Mouse (Mus musculus) hindbrain, embryonic 14.5 days (tissue): Measurements from ENCODE around the gene Gm19426. TPM values are rescaled to one million over a fixed set of nuclear protein-coding genes. Genes with fewer than 3 reads are reported as not detected.

Experiments
- ATAC-seq: fragments of 200-750 bp; cut with Nextera tagmentation; 2 replicates; pipeline ENCODE4 v1.8.0; 2017; ENCODE audit warnings: moderate number of reproducible peaks, mild to moderate bottlenecking, moderate TSS enrichment, moderate library complexity; ENCODE audit not compliant: low FRiP score
- DNase-seq: peaks from one replicate; pipeline ENCODE4 v3.0.0-alpha.2; 2015; ENCODE audit warnings: low spot score
- H3K27ac ChIP-seq: fragments of 300-500 bp; sonication (generic); 2 replicates; pipeline ENCODE4 v1.5.1; 2014; ENCODE audit warnings: mild to moderate bottlenecking, moderate library complexity
- H3K27me3 ChIP-seq: fragments of 300-500 bp; sonication (generic); 2 replicates; pipeline ENCODE4 v1.6.1; 2014; ENCODE audit warnings: mild to moderate bottlenecking, low read length, mixed read lengths; ENCODE audit not compliant: control insufficient read depth, insufficient read depth
- H3K36me3 ChIP-seq: fragments of 300-500 bp; sonication (generic); replicated peaks from 2 replicates; pipeline ENCODE4 v1.6.1; 2014; ENCODE audit not compliant: control insufficient read depth, insufficient read depth
- H3K4me1 ChIP-seq: fragments of 300-500 bp; sonication (generic); replicated peaks from 2 replicates; pipeline ENCODE4 v1.6.1; 2014; ENCODE audit warnings: antibody characterized with exemption, low read length, mixed read lengths; ENCODE audit not compliant: control insufficient read depth, insufficient read depth
- H3K4me2 ChIP-seq: fragments of 300-500 bp; sonication (generic); replicated peaks from 2 replicates; pipeline ENCODE4 v1.6.1; 2014; ENCODE audit warnings: mild to moderate bottlenecking, moderate library complexity
- H3K4me3 ChIP-seq: fragments of 300-500 bp; sonication (generic); replicated peaks from 2 replicates; pipeline ENCODE4 v1.5.1; 2014; ENCODE audit warnings: mild to moderate bottlenecking, low read length
- H3K9ac ChIP-seq: fragments of 300-500 bp; sonication (generic); 2 replicates; pipeline ENCODE4 v1.6.1; 2014
- H3K9me3 ChIP-seq: fragments of 300-500 bp; sonication (generic); 2 replicates; pipeline ENCODE4 v1.6.1; 2016; ENCODE audit warnings: low read length; ENCODE audit not compliant: control insufficient read depth
- WGBS: fragments of 180-500 bp; shearing (Covaris S2); extraction: QIAGEN DNeasy Blood & Tissue Kit; methylation state at CpG from one replicate; pipeline ENCODE4 v1.1.7; 2014; 5-methylcytosine and 5-hydroxymethylcytosine counted together
- microRNA counts: library from miRNA; unstranded; fragments of <30 nt; microRNA quantifications from one replicate; lab custom pipeline; 2016
- microRNA-seq: library from miRNA; unstranded; fragments of <30 nt; microRNA quantifications from one replicate; pipeline ENCODE4, GENCODE M21; 2016
- polyA plus RNA-seq: library from polyadenylated mRNA; unstranded; fragments of >200 nt; fragmentation: Nextera tagmentation; extraction: Ambion mirVana; gene quantifications from 2 replicates; pipeline ENCODE4 v1.2.1, GENCODE M21; 2014

Gm19426 gene
- polyA plus RNA-seq, 1 experiment from 2014 or later = 3.4 TPM

- Histone ChIP-seq H3K4me2 (no peak overlapping the region), H3K9ac (no peak overlapping the region), H3K4me1 (no peaks in the 10 kb centered on the region), H3K36me3 (peaks cover 77% of the 10 kb centered on the region), H3K4me3 (no peak overlapping the region), H3K27me3 (no peaks in the 10 kb centered on the region), H3K27ac (no peak overlapping the region), H3K9me3 (no peaks in the 10 kb centered on the region)
- WGBS = 89% methylated on average over 5 of the region's 5 CpGs
- DNase-seq = no peak
- ATAC-seq = no peak
Observed at GRCm38 (mm10) chr2:84704329-84704728, 39.1 kb downstream of the Gm19426 start.

GRCm38 (mm10) chr2:84703497-84703896 lies 40.0 kb downstream of the Gm19426 start:
- 98% methylated on average over 1 of the region's 1 CpGs for WGBS
- no peak overlapping the region for H3K27ac ChIP-seq
- no peak overlapping the region for H3K4me2 ChIP-seq
- H3K9ac ChIP-seq = no peak overlapping the region
- no peak for ATAC-seq
- H3K9me3 ChIP-seq = no peaks in the 10 kb centered on the region
- no peak overlapping the region for H3K4me3 ChIP-seq
- H3K4me1 ChIP-seq = no peaks in the 10 kb centered on the region
- DNase-seq = no peak
- H3K27me3 ChIP-seq = no peaks in the 10 kb centered on the region
- peaks cover 76% of the 10 kb centered on the region for H3K36me3 ChIP-seq

GRCm38 (mm10) chr2:84695007-84695695 lies 48.3 kb downstream of the Gm19426 start:
- Histone ChIP-seq H3K4me3 (no peak overlapping the region), H3K27ac (no peak overlapping the region), H3K9ac (no peak overlapping the region), H3K4me2 (no peak overlapping the region), H3K4me1 (no peaks in the 10 kb centered on the region), H3K9me3 (no peaks in the 10 kb centered on the region), H3K36me3 (peaks cover 79% of the 10 kb centered on the region), H3K27me3 (no peaks in the 10 kb centered on the region)
- DNase-seq (no peak), ATAC-seq (no peak)
- 92% methylated on average over 5 of the region's 5 CpGs for WGBS

MicroRNAs within 50 kb of the gene (microRNA counts, 519-probe panel; counts per million panel counts)
- microRNA mmu-miR-130a (lab: Ali Mortazavi, UCI) = 7,263 counts per million, percentile 96 among the panel's probes with 10 or more counts

Small RNA genes within 50 kb of the gene (microRNA-seq; reads per million reads assigned to microRNA genes)
- 27,507 reads per million, percentile 98 among the genes with 10 or more reads in this experiment for gene Mir130a

Other genes with a start within 250 kb of the Gm19426 start
- 30.7 and 34.8 TPM in 2 replicates for gene Ctnnd1, start 92.9 kb downstream of the Gm19426 start, polyA plus RNA-seq
- 0.16 and 0.40 TPM in 2 replicates for gene Btbd18, start 84.6 kb downstream of the Gm19426 start, polyA plus RNA-seq
- gene Selenoh, start 72.9 kb downstream of the Gm19426 start, polyA plus RNA-seq = 196 and 205 TPM in 2 replicates
- not detected in 2 replicates for gene Gm28635, start 65.6 kb downstream of the Gm19426 start, polyA plus RNA-seq
- 59.3 and 61.3 TPM in 2 replicates for gene Med19, start 65.3 kb downstream of the Gm19426 start, polyA plus RNA-seq
- 316 and 341 TPM in 2 replicates for gene Tmx2, start 64.5 kb downstream of the Gm19426 start, polyA plus RNA-seq
- 21.9 and 22.5 TPM in 2 replicates for gene Zdhhc5, start 28.5 kb downstream of the Gm19426 start, polyA plus RNA-seq
- 21.3 and 22.3 TPM in 2 replicates for gene Clp1, start 16.3 kb downstream of the Gm19426 start, polyA plus RNA-seq
- 12.5 and 13.1 TPM in 2 replicates for gene Ypel4, start 9.6 kb downstream of the Gm19426 start, polyA plus RNA-seq
- gene Serping1, start 31.8 kb upstream of the Gm19426 start, polyA plus RNA-seq = 36.2 and 36.3 TPM in 2 replicates
- 18.6 and 24.0 TPM in 2 replicates for gene Ube2l6, start 55.2 kb upstream of the Gm19426 start, polyA plus RNA-seq
- gene Smtnl1, start 79.0 kb upstream of the Gm19426 start, polyA plus RNA-seq = not detected in 2 replicates
- 75.8 and 83.3 TPM in 2 replicates for gene Timm10, start 83.3 kb upstream of the Gm19426 start, polyA plus RNA-seq
- 1.5 and 1.6 TPM in 2 replicates for gene Slc43a1, start 95.2 kb upstream of the Gm19426 start, polyA plus RNA-seq
- 3.8 and 4.5 TPM in 2 replicates for gene Rtn4rl2, start 143.1 kb upstream of the Gm19426 start, polyA plus RNA-seq
- 4.8 and 4.9 TPM in 2 replicates for gene Slc43a3, start 192.9 kb upstream of the Gm19426 start, polyA plus RNA-seq
- gene Prg2, start 236.8 kb upstream of the Gm19426 start, polyA plus RNA-seq = not detected in 2 replicates
- not detected in 2 replicates for gene Prg3, start 244.6 kb upstream of the Gm19426 start, polyA plus RNA-seq